Mouse (Mus musculus) lung, embryonic 14.5 days (tissue): Measurements from ENCODE around the gene Kcnrg. TPM values are rescaled to one million over a fixed set of nuclear protein-coding genes. Genes with fewer than 3 reads are reported as not detected.
A peak's percentile ranks its signal among the peaks of the same experiment; 100 is the strongest.
"Not testable (repeated sequence)": the region's sequence is repeated elsewhere in the genome, so short reads cannot be mapped to it uniquely, and the experiment has no call there.

Source experiments
- ATAC-seq: fragments of 200-750 bp; cut with Nextera tagmentation; 2 replicates; pipeline ENCODE4 v1.8.0; 2017; ENCODE audit warnings: mild to moderate bottlenecking, moderate TSS enrichment, moderate library complexity; ENCODE audit not compliant: insufficient read depth
- DNase-seq: peaks from one replicate; pipeline ENCODE4 v3.0.0-alpha.2; 2015
- H3K27ac ChIP-seq: fragments of 300-500 bp; sonication (generic); 2 replicates; pipeline ENCODE4 v1.5.1; 2014; ENCODE audit warnings: low read depth, mild to moderate bottlenecking, moderate library complexity
- H3K27me3 ChIP-seq: fragments of 300-500 bp; sonication (generic); 2 replicates; pipeline ENCODE4 v1.6.1; 2014; ENCODE audit warnings: low read length, control low read depth; ENCODE audit not compliant: insufficient read depth
- H3K36me3 ChIP-seq: fragments of 300-500 bp; sonication (generic); 2 replicates; pipeline ENCODE4 v1.6.1; 2014; ENCODE audit warnings: control low read depth; ENCODE audit not compliant: insufficient read depth
- H3K4me1 ChIP-seq: fragments of 300-500 bp; sonication (generic); 2 replicates; pipeline ENCODE4 v1.6.1; 2014; ENCODE audit warnings: antibody characterized with exemption, control low read depth; ENCODE audit not compliant: insufficient read depth
- H3K4me2 ChIP-seq: fragments of 300-500 bp; sonication (generic); 2 replicates; pipeline ENCODE4 v1.6.1; 2014; ENCODE audit warnings: mild to moderate bottlenecking
- H3K4me3 ChIP-seq: fragments of 300-500 bp; sonication (generic); 2 replicates; pipeline ENCODE4 v1.5.1; 2014; ENCODE audit warnings: low read depth, low read length
- H3K9ac ChIP-seq: fragments of 300-500 bp; sonication (generic); 2 replicates; pipeline ENCODE4 v1.6.1; 2014
- H3K9me3 ChIP-seq: fragments of 300-500 bp; sonication (generic); 2 replicates; pipeline ENCODE4 v1.6.1; 2016; ENCODE audit warnings: low read depth, low read length, control low read depth
- CTCF ChIP-seq: IDR thresholded peaks from 2 replicates; pipeline ENCODE4 v1.5.1; 2016; ENCODE audit warnings: antibody characterized with exemption, low read depth
- WGBS: fragments of 180-500 bp; shearing (Covaris S2); extraction: QIAGEN DNeasy Blood & Tissue Kit; methylation state at CpG from one replicate; pipeline ENCODE4 v1.1.7; 2014; 5-methylcytosine and 5-hydroxymethylcytosine counted together
- polyA plus RNA-seq: library from polyadenylated mRNA; unstranded; fragments of >200 nt; fragmentation: Nextera tagmentation; extraction: Ambion mirVana; gene quantifications from 2 replicates; pipeline ENCODE4 v1.2.1, GENCODE M21; 2014

Gene Kcnrg
- polyA plus RNA-seq, result 0.74 and 0.93 TPM in 2 replicates

GRCm38 (mm10) chr14:61607157-61607556, at the start of gene Kcnrg:
TSS of gene Kcnrg (plus strand) at chr14:61607457.
- H3K4me1 ChIP-seq, result no peaks in the 10 kb centered on the region
- DNase-seq, result no peak

GRCm38 (mm10) chr14:61558901-61559300, 48.4 kb upstream of the Kcnrg start:
- Histone ChIP-seq H3K36me3 (no peaks in the 10 kb centered on the region), H3K4me1 (no peaks in the 10 kb centered on the region), H3K4me2 (no peak overlapping the region), H3K27ac (no peak overlapping the region), H3K27me3 (no peaks in the 10 kb centered on the region), H3K4me3 (no peak overlapping the region), H3K9ac (no peak overlapping the region), H3K9me3 (no peaks in the 10 kb centered on the region)
- WGBS, result 71% methylated on average over 6 of the region's 6 CpGs
- ATAC-seq, result no peak
- no peak for DNase-seq
- no peak for TF ChIP-seq CTCF

More at GRCm38 (mm10) chr14:61607157-61607556, at the start of gene Kcnrg:
- H3K27me3 ChIP-seq, result no peaks in the 10 kb centered on the region
- 82% methylated on average over 3 of the region's 3 CpGs for WGBS
- no peaks in the 10 kb centered on the region for H3K9me3 ChIP-seq
- H3K27ac ChIP-seq, result no peak within 1 kb of the TSS
- no peak for TF ChIP-seq CTCF
- H3K4me3 ChIP-seq, result no peak within 1 kb of the TSS
- H3K9ac ChIP-seq, result no peak within 1 kb of the TSS
- no peak for ATAC-seq
- peaks cover 19% of the 10 kb centered on the region; the same call in 1 of the 2 replicates for H3K36me3 ChIP-seq
- H3K4me2 ChIP-seq, result no peak within 1 kb of the TSS

- no peaks in the 10 kb centered on the region for H3K9me3 ChIP-seq
- no peak overlapping the region for H3K9ac ChIP-seq
- no peak for TF ChIP-seq CTCF
- 45% methylated on average over 3 of the region's 3 CpGs for WGBS
- H3K36me3 ChIP-seq, result no peaks in the 10 kb centered on the region
- H3K4me1 ChIP-seq, result no peaks in the 10 kb centered on the region
- H3K4me3 ChIP-seq, result no peak overlapping the region
- H3K27me3 ChIP-seq, result no peaks in the 10 kb centered on the region
- ATAC-seq (no peak), DNase-seq (peak; percentile 30)
- H3K4me2 ChIP-seq, result no peak overlapping the region
- no peak overlapping the region for H3K27ac ChIP-seq
These were observed 47.4 kb upstream of the Kcnrg start for GRCm38 (mm10) chr14:61559856-61560255.

GRCm38 (mm10) chr14:61566211-61566610, 41.0 kb upstream of the Kcnrg start:
- H3K27ac ChIP-seq, DNase-seq, H3K4me1 ChIP-seq, ATAC-seq, H3K4me2 ChIP-seq, H3K9me3 ChIP-seq, H3K36me3 ChIP-seq, H3K4me3 ChIP-seq, H3K27me3 ChIP-seq, H3K9ac ChIP-seq: not testable (repeated sequence)
- WGBS, result 87% methylated on average over 4 of the region's 4 CpGs

GRCm38 (mm10) chr14:61569344-61569743, 37.9 kb upstream of the Kcnrg start:
- 41% methylated on average over 2 of the region's 2 CpGs for WGBS
- no peak for ATAC-seq

GRCm38 (mm10) chr14:61571366-61571765, 35.9 kb upstream of the Kcnrg start:
- Histone ChIP-seq H3K4me3 (no peak overlapping the region), H3K4me1 (no peaks in the 10 kb centered on the region), H3K27me3 (no peaks in the 10 kb centered on the region), H3K27ac (no peak overlapping the region), H3K36me3 (no peaks in the 10 kb centered on the region), H3K9me3 (no peaks in the 10 kb centered on the region), H3K4me2 (no peak overlapping the region; the same call in 1 of the 2 replicates), H3K9ac (no peak overlapping the region)
- WGBS, result 6% methylated on average over 4 of the region's 4 CpGs
- DNase-seq (peak; percentile 94), ATAC-seq (no peak)
- TF ChIP-seq CTCF, result peak; percentile 90

More at GRCm38 (mm10) chr14:61569344-61569743, 37.9 kb upstream of the Kcnrg start:
- no peak for DNase-seq
- Histone ChIP-seq H3K9me3 (no peaks in the 10 kb centered on the region), H3K9ac (no peak overlapping the region), H3K27ac (no peak overlapping the region), H3K4me3 (no peak overlapping the region), H3K27me3 (no peaks in the 10 kb centered on the region), H3K4me1 (no peaks in the 10 kb centered on the region), H3K36me3 (no peaks in the 10 kb centered on the region), H3K4me2 (no peak overlapping the region)
- no peak for TF ChIP-seq CTCF

- Histone ChIP-seq H3K4me3 (no peak overlapping the region), H3K27me3 (no peaks in the 10 kb centered on the region), H3K4me1 (no peaks in the 10 kb centered on the region), H3K9ac (no peak overlapping the region), H3K36me3 (no peaks in the 10 kb centered on the region), H3K4me2 (no peak overlapping the region), H3K9me3 (no peaks in the 10 kb centered on the region), H3K27ac (no peak overlapping the region)
- DNase-seq (no peak), ATAC-seq (no peak)
- WGBS, result 82% methylated on average over 2 of the region's 2 CpGs
- no peak for TF ChIP-seq CTCF
These were observed 35.1 kb upstream of the Kcnrg start for GRCm38 (mm10) chr14:61572131-61572530.

- H3K27me3 ChIP-seq, result no peaks in the 10 kb centered on the region
- no peak overlapping the region for H3K9ac ChIP-seq
- no peaks in the 10 kb centered on the region for H3K4me1 ChIP-seq
- WGBS, result 88% methylated on average over 10 of the region's 10 CpGs
- H3K9me3 ChIP-seq, result no peaks in the 10 kb centered on the region
- H3K36me3 ChIP-seq, result no peaks in the 10 kb centered on the region
- no peak for DNase-seq
- no peak overlapping the region for H3K4me2 ChIP-seq
- ATAC-seq, result no peak
- H3K4me3 ChIP-seq, result no peak overlapping the region
- TF ChIP-seq CTCF, result no peak
- H3K27ac ChIP-seq, result no peak overlapping the region
These were observed 32.2 kb upstream of the Kcnrg start for GRCm38 (mm10) chr14:61575066-61575465.
